Mouse (Mus musculus) brain, embryonic 14.5 days (tissue): ENCODE measurements around the gene Ankle1.

Source experiments
- CTCF ChIP-seq: fragments of 200-500 bp; IDR thresholded peaks from 2 replicates; pipeline ENCODE4 v1.5.1; 2012; ENCODE audit warnings: inconsistent platforms, mild to moderate bottlenecking, moderate library complexity, borderline replicate concordance; ENCODE audit not compliant: insufficient read depth, insufficient read length; ENCODE audit errors: extremely low read depth
- POLR2A ChIP-seq: fragments of 200-500 bp; IDR thresholded peaks from 2 replicates; pipeline ENCODE4 v1.6.1; 2012; ENCODE audit warnings: mild to moderate bottlenecking, inconsistent platforms, borderline replicate concordance; ENCODE audit not compliant: poor library complexity, insufficient read depth, insufficient read length, severe bottlenecking; ENCODE audit errors: extremely low read depth

- TF ChIP-seq POLR2A, result no peak
- TF ChIP-seq CTCF, result no peak
Observed at GRCm38 (mm10) chr8:71383396-71383795, 22.4 kb upstream of the Ankle1 start.
